Mouse (Mus musculus): ENCODE data around the gene Gnao1.

- TF ChIP-seq CTCF (IDR thresholded peaks at IDR 0.05; ENCODE audit: low read depth) (no peak), EP300 (optimal IDR thresholded peaks at IDR 0.05) (no peak)
Measured at GRCm38 (mm10) chr8:93866271-93866670, 56.5 kb downstream of the Gnao1 start.

Measured in stomach, postnatal 0 days (tissue).